Mouse (Mus musculus) spleen, adult 2 months (tissue): ENCODE results near the gene Suclg1.

ENCODE experiments used
- CTCF ChIP-seq: fragments of 200-500 bp; IDR thresholded peaks from 2 replicates; pipeline ENCODE4 v1.5.1; 2011; ENCODE audit warnings: mild to moderate bottlenecking, inconsistent platforms; ENCODE audit not compliant: insufficient read depth, insufficient read length, insufficient replicate concordance; ENCODE audit errors: extremely low read depth
- POLR2A ChIP-seq: fragments of 200-500 bp; IDR thresholded peaks from 2 replicates; pipeline ENCODE4 v1.6.1; 2011; ENCODE audit warnings: low read depth, low read length, inconsistent platforms

- TF ChIP-seq POLR2A (no peak), CTCF (no peak)
Observed at GRCm38 (mm10) chr6:73275002-73275401, 26.8 kb downstream of the Suclg1 start.
